Mouse (Mus musculus): ENCODE measurements around the gene Cacna1a. TPM values are rescaled to one million over a fixed set of nuclear protein-coding genes. Genes with fewer than 3 reads are reported as not detected.
A peak's percentile ranks its signal among the peaks of the same experiment; 100 is the strongest.
"Not testable (repeated sequence)": the region's sequence is repeated elsewhere in the genome, so short reads cannot be mapped to it uniquely, and the experiment has no call there.

The Cacna1a gene
- polyA plus RNA-seq, 1 experiment from 2014 or later, result 10.9 TPM

- no peaks in the 10 kb centered on the region for H3K9me3 ChIP-seq
- H3K27me3 ChIP-seq, result no peaks in the 10 kb centered on the region
- peaks cover 20% of the 10 kb centered on the region for H3K4me1 ChIP-seq
- H3K9ac ChIP-seq, result no peak overlapping the region
- no peak overlapping the region for H3K4me3 ChIP-seq
- no peak for ATAC-seq (ENCODE audit: insufficient number of reproducible peaks, insufficient read depth, low FRiP score, low TSS enrichment, low read depth)
- H3K4me2 ChIP-seq, result no peak overlapping the region
- H3K36me3 ChIP-seq, result peaks cover 50% of the 10 kb centered on the region
- 69% methylated on average over 1 of the region's 1 CpGs for WGBS
- H3K27ac ChIP-seq, result no peak overlapping the region
Observed at GRCm38 (mm10) chr8:84668081-84668480, 279.8 kb downstream of the Cacna1a start.

- Histone ChIP-seq H3K27me3 (no peaks in the 10 kb centered on the region), H3K36me3 (peaks cover 58% of the 10 kb centered on the region), H3K9ac (no peak overlapping the region), H3K4me2 (no peak overlapping the region), H3K4me3 (no peak overlapping the region), H3K4me1 (peaks cover 15% of the 10 kb centered on the region), H3K27ac (0 out of 2 replicates have a peak overlapping the region, but pooled peaks have one; percentile 12), H3K9me3 (no peaks in the 10 kb centered on the region)
- ATAC-seq (ENCODE audit: insufficient number of reproducible peaks, insufficient read depth, low FRiP score, low TSS enrichment, low read depth), result no peak
- 86% methylated on average over 6 of the region's 6 CpGs for WGBS
Observed at GRCm38 (mm10) chr8:84668731-84669485, 280.7 kb downstream of the Cacna1a start.

GRCm38 (mm10) chr8:84670295-84671006 lies 282.2 kb downstream of the Cacna1a start:
- ATAC-seq (ENCODE audit: insufficient number of reproducible peaks, insufficient read depth, low FRiP score, low TSS enrichment, low read depth); H3K27me3 ChIP-seq; H3K27ac ChIP-seq; H3K9ac ChIP-seq; H3K4me2 ChIP-seq; H3K4me3 ChIP-seq; H3K9me3 ChIP-seq: not testable (repeated sequence)
- peaks cover 73% of the 10 kb centered on the region for H3K36me3 ChIP-seq
- 95% methylated on average over 5 of the region's 5 CpGs for WGBS
- peaks cover 15% of the 10 kb centered on the region for H3K4me1 ChIP-seq

- H3K36me3 ChIP-seq, result peaks cover 54% of the 10 kb centered on the region
- no peaks in the 10 kb centered on the region for H3K27me3 ChIP-seq
- H3K4me3 ChIP-seq, result no peak overlapping the region
- no peak overlapping the region for H3K27ac ChIP-seq
- ATAC-seq (ENCODE audit: insufficient number of reproducible peaks, insufficient read depth, low FRiP score, low TSS enrichment, low read depth), result no peak
- no peaks in the 10 kb centered on the region for H3K9me3 ChIP-seq
- WGBS, result 93% methylated on average over 5 of the region's 5 CpGs
- H3K9ac ChIP-seq, result no peak overlapping the region
- no peak overlapping the region for H3K4me2 ChIP-seq
- H3K4me1 ChIP-seq, result peaks cover 9% of the 10 kb centered on the region
Observed at GRCm38 (mm10) chr8:84677305-84677704, 289.1 kb downstream of the Cacna1a start.

- Histone ChIP-seq H3K4me3 (no peak overlapping the region), H3K4me2 (no peak overlapping the region), H3K27me3 (no peaks in the 10 kb centered on the region), H3K4me1 (peaks cover 28% of the 10 kb centered on the region), H3K9ac (no peak overlapping the region), H3K27ac (no peak overlapping the region), H3K36me3 (peaks cover 24% of the 10 kb centered on the region), H3K9me3 (no peaks in the 10 kb centered on the region)
- no peak for ATAC-seq (ENCODE audit: insufficient number of reproducible peaks, insufficient read depth, low FRiP score, low TSS enrichment, low read depth)
- 92% methylated on average over 2 of the region's 2 CpGs for WGBS
Observed at GRCm38 (mm10) chr8:84681476-84681875, 293.2 kb downstream of the Cacna1a start.

- H3K27ac ChIP-seq, result no peak overlapping the region
- no peak overlapping the region for H3K4me2 ChIP-seq
- H3K27me3 ChIP-seq, result no peaks in the 10 kb centered on the region
- H3K4me3 ChIP-seq, result no peak overlapping the region
- 89% methylated on average over 2 of the region's 2 CpGs for WGBS
- ATAC-seq (ENCODE audit: insufficient number of reproducible peaks, insufficient read depth, low FRiP score, low TSS enrichment, low read depth), result no peak
- no peaks in the 10 kb centered on the region for H3K9me3 ChIP-seq
- H3K4me1 ChIP-seq, result peaks cover 30% of the 10 kb centered on the region
- no peak overlapping the region for H3K9ac ChIP-seq
- peaks cover 18% of the 10 kb centered on the region; the same call in 1 of the 2 replicates for H3K36me3 ChIP-seq
Observed at GRCm38 (mm10) chr8:84682257-84682656, 294.0 kb downstream of the Cacna1a start.

GRCm38 (mm10) chr8:84684537-84684936 lies 296.3 kb downstream of the Cacna1a start:
- no peaks in the 10 kb centered on the region for H3K9me3 ChIP-seq
- WGBS, result 60% methylated on average over 3 of the region's 3 CpGs
- no peak overlapping the region for H3K27ac ChIP-seq
- H3K4me3 ChIP-seq, result no peak overlapping the region
- ATAC-seq (ENCODE audit: insufficient number of reproducible peaks, insufficient read depth, low FRiP score, low TSS enrichment, low read depth), result no peak
- H3K9ac ChIP-seq, result no peak overlapping the region
- H3K4me2 ChIP-seq, result no peak overlapping the region
- peaks cover 16% of the 10 kb centered on the region; the same call in 1 of the 2 replicates for H3K36me3 ChIP-seq
- H3K4me1 ChIP-seq, result peaks cover 43% of the 10 kb centered on the region
- no peaks in the 10 kb centered on the region for H3K27me3 ChIP-seq

GRCm38 (mm10) chr8:84686191-84687002 lies 298.2 kb downstream of the Cacna1a start, which contains the start of gene Trmt1:
TSS of gene Trmt1 (plus strand) at chr8:84686307.
- 0 out of 2 replicates have a peak, but pooled peaks have one; percentile 43 for ATAC-seq (ENCODE audit: insufficient number of reproducible peaks, insufficient read depth, low FRiP score, low TSS enrichment, low read depth)
- 9% methylated on average over 20 of the region's 20 CpGs for WGBS
- Histone ChIP-seq H3K36me3 (peaks cover 17% of the 10 kb centered on the region), H3K27ac (peak within 1 kb of the TSS; percentile 95), H3K9me3 (no peaks in the 10 kb centered on the region), H3K27me3 (no peaks in the 10 kb centered on the region), H3K4me1 (peaks cover 42% of the 10 kb centered on the region), H3K9ac (peak within 1 kb of the TSS; percentile 100), H3K4me2 (peak within 1 kb of the TSS; percentile 91), H3K4me3 (peak within 1 kb of the TSS; percentile 100)

GRCm38 (mm10) chr8:84687003-84687704 lies 298.9 kb downstream of the Cacna1a start:
- peak overlapping the region; percentile 100 for H3K4me3 ChIP-seq
- peak; percentile 39 for ATAC-seq (ENCODE audit: insufficient number of reproducible peaks, insufficient read depth, low FRiP score, low TSS enrichment, low read depth)
- WGBS, result 0% methylated on average over 54 of the region's 62 CpGs
- peaks cover 20% of the 10 kb centered on the region for H3K36me3 ChIP-seq
- peak overlapping the region; percentile 100 for H3K9ac ChIP-seq
- peak overlapping the region; percentile 95 for H3K27ac ChIP-seq
- H3K9me3 ChIP-seq, result no peaks in the 10 kb centered on the region
- H3K4me2 ChIP-seq, result peak overlapping the region; percentile 91
- peaks cover 42% of the 10 kb centered on the region for H3K4me1 ChIP-seq
- H3K27me3 ChIP-seq, result no peaks in the 10 kb centered on the region

GRCm38 (mm10) chr8:84687705-84688100 lies 299.5 kb downstream of the Cacna1a start, which contains the start of gene Nacc1:
TSS of gene Nacc1 (minus strand) at chr8:84687862.
- Histone ChIP-seq H3K4me1 (peaks cover 42% of the 10 kb centered on the region), H3K27me3 (no peaks in the 10 kb centered on the region), H3K4me2 (peak within 1 kb of the TSS; percentile 91), H3K36me3 (peaks cover 23% of the 10 kb centered on the region), H3K4me3 (peak within 1 kb of the TSS; percentile 100), H3K9me3 (no peaks in the 10 kb centered on the region), H3K27ac (peak within 1 kb of the TSS; percentile 95), H3K9ac (peak within 1 kb of the TSS; percentile 100)
- under 1% methylated on average over 22 of the region's 37 CpGs for WGBS
- ATAC-seq (ENCODE audit: insufficient number of reproducible peaks, insufficient read depth, low FRiP score, low TSS enrichment, low read depth), result peak; percentile 74
